Mouse (Mus musculus): ENCODE measurements at regions not wholly inside any gene's neighbourhood (a gene's known extent, or its start where the extent isn't known, plus 50 kb on each side); places are given as distances from the start of the nearest gene placed in this dataset.

DNA sequence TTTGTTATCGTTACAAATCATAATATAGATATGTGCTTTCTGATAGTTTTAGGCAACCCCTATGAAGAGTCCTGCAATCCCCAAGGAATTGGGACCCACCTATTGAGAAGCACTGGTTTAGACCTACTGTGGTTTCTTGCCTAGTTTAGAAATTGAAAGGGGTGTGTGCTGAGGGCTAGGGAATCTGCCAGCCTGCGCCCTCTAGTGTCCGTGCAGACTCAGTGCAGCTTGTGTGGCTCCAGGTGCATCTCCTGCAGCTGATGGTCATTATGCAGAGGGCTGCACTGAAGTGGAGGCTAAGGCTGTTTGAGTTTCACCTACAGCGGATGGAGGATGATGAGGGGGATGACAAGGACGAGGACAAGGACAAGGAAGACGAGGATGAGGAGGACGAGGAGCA is 363.8 kb downstream of the Hpcal1 start:
- in situ Hi-C loops (cut with MboI, MseI): loop anchor here (10.0 kb wide), 1 partner anchor 710 kb away; no protein-coding TSS in a partner anchor
